Mouse (Mus musculus) liver, postnatal 0 days (tissue): ENCODE results near the gene Unc119. TPM values are rescaled to one million over a fixed set of nuclear protein-coding genes. Genes with fewer than 3 reads are reported as not detected.

Source experiments
- ATAC-seq: fragments of 200-750 bp; cut with Nextera tagmentation; 2 replicates; pipeline ENCODE4 v1.8.0; 2017; ENCODE audit warnings: mild to moderate bottlenecking, moderate library complexity
- DNase-seq: peaks from one replicate; pipeline ENCODE4 v3.0.0-alpha.2; 2016
- H3K27ac ChIP-seq: fragments of 300-500 bp; sonication (generic); 2 replicates; pipeline ENCODE4 v1.5.1; 2014; ENCODE audit warnings: antibody characterized with exemption, moderate library complexity, mild to moderate bottlenecking, low read depth
- H3K27me3 ChIP-seq: fragments of 300-500 bp; sonication (generic); 2 replicates; pipeline ENCODE4 v1.6.1; 2014; ENCODE audit warnings: low read length, control low read depth, mixed read lengths; ENCODE audit not compliant: insufficient read depth
- H3K36me3 ChIP-seq: fragments of 300-500 bp; sonication (generic); replicated peaks from 2 replicates; pipeline ENCODE4 v1.6.1; 2014; ENCODE audit warnings: mild to moderate bottlenecking, control low read depth, low read length, moderate library complexity, mixed read lengths; ENCODE audit not compliant: insufficient read depth
- H3K4me1 ChIP-seq: fragments of 300-500 bp; sonication (generic); 2 replicates; pipeline ENCODE4 v1.6.1; 2014; ENCODE audit warnings: antibody characterized with exemption, mild to moderate bottlenecking, control low read depth; ENCODE audit not compliant: insufficient read depth
- H3K4me2 ChIP-seq: fragments of 300-500 bp; sonication (generic); 2 replicates; pipeline ENCODE4 v1.6.1; 2014; ENCODE audit warnings: low read depth, mild to moderate bottlenecking, low read length, moderate library complexity, mixed read lengths
- H3K4me3 ChIP-seq: fragments of 300-500 bp; sonication (generic); 2 replicates; pipeline ENCODE4 v1.5.1; 2014; ENCODE audit warnings: low read depth, low read length
- H3K9ac ChIP-seq: fragments of 300-500 bp; sonication (generic); replicated peaks from 2 replicates; pipeline ENCODE4 v1.6.1; 2014; ENCODE audit warnings: mild to moderate bottlenecking, moderate library complexity
- H3K9me3 ChIP-seq: fragments of 300-500 bp; sonication (generic); 2 replicates; pipeline ENCODE4 v1.6.1; 2016; ENCODE audit warnings: mild to moderate bottlenecking, control low read depth, low read length, mixed read lengths
- CTCF ChIP-seq: sonication (generic); IDR thresholded peaks from 2 replicates; pipeline ENCODE4 v1.5.1; 2016; ENCODE audit warnings: antibody characterized with exemption, low read depth
- EP300 ChIP-seq: IDR thresholded peaks from 2 replicates; pipeline ENCODE4 v1.6.1; 2016; ENCODE audit warnings: antibody characterized with exemption, low read depth, mild to moderate bottlenecking
- WGBS: fragments of 180-500 bp; shearing (Covaris S2); extraction: QIAGEN DNeasy Blood & Tissue Kit; methylation state at CpG from one replicate; pipeline ENCODE4 v1.1.7; 2014; ENCODE audit not compliant: insufficient replicate concordance; 5-methylcytosine and 5-hydroxymethylcytosine counted together
- polyA plus RNA-seq: library from polyadenylated mRNA; unstranded; fragments of >200 nt; fragmentation: Nextera tagmentation; extraction: Ambion mirVana; gene quantifications from 2 replicates; pipeline ENCODE4 v1.2.1, GENCODE M21; 2015

The Unc119 gene
- polyA plus RNA-seq, 1 experiment from 2014 or later: 63.7 TPM

DNA sequence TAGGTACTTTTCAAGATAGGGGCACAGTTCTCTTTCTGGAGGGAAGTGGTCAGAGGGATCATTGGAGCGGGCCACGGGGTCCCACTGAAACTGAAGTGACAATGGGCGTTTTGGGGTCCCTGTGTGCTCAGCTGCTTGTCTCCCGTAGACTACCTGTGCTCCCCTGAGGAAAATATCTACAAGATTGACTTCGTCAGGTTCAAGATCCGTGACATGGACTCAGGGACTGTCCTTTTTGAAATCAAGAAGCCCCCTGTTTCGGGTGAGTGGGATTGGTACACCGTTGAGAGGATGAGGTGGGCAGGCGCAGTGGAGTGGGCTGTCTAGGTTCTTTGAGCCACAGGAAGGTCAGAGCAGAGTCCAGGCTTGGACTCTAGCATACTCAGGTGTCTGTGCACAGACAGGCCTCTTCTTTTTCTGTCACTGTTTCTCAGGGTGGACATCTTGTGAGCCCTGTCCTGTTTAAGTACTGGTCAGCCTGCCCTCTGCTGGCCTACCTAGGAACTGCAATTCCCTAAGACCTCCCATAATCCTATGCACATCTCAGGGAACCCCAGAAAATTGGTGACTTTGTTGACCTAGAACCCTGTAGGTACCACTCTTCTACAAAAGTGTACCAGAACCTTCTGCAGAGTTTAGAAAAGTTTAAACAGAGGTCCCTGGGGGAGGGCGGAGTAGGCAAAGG is 3.9 kb downstream of the Unc119 start:
- DNase-seq (peak; percentile 82), ATAC-seq (no peak)
- no peak overlapping the region for H3K9ac ChIP-seq
- TF ChIP-seq EP300 (no peak), CTCF (peak; percentile 95)
- no peaks in the 10 kb centered on the region for H3K27me3 ChIP-seq
- 84% methylated on average over 10 of the region's 10 CpGs for WGBS
- H3K4me3 ChIP-seq: no peak overlapping the region
- no peaks in the 10 kb centered on the region for H3K9me3 ChIP-seq
- peak overlapping the region; percentile 78 for H3K27ac ChIP-seq
- H3K4me1 ChIP-seq: peaks cover 65% of the 10 kb centered on the region
- H3K36me3 ChIP-seq: peaks cover 13% of the 10 kb centered on the region
- peak overlapping the region; percentile 19; the same call in 1 of the 2 replicates for H3K4me2 ChIP-seq

DNA sequence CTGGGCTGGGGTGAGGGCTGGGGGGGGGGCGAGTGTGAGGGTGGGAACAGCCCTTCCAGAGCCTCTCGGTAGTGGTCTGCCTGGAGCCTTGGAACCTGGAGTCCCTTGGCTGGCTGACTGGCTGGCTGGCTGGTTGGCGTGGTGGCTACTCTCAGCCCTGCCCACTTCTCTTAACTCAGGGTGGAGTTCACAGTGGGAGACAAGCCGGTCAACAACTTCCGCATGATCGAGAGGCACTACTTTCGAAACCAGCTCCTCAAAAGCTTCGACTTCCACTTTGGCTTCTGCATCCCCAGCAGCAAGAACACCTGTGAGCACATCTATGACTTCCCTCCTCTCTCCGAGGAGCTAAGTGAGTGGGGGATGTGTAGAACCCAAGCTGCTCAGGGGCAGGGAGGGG is 4.6 kb downstream of the Unc119 start:
- TF ChIP-seq EP300: no peak
- TF ChIP-seq CTCF: no peak
- H3K9ac ChIP-seq: peak overlapping the region; percentile 47; the same call in 1 of the 2 replicates
- H3K27me3 ChIP-seq: no peaks in the 10 kb centered on the region
- DNase-seq: peak; percentile 48
- ATAC-seq: no peak
- peaks cover 65% of the 10 kb centered on the region for H3K4me1 ChIP-seq
- 66% methylated on average over 9 of the region's 9 CpGs for WGBS
- H3K4me2 ChIP-seq: peak overlapping the region; percentile 19; the same call in 1 of the 2 replicates
- H3K9me3 ChIP-seq: no peaks in the 10 kb centered on the region
- H3K36me3 ChIP-seq: peaks cover 13% of the 10 kb centered on the region
- peak overlapping the region; percentile 82 for H3K27ac ChIP-seq
- H3K4me3 ChIP-seq: no peak overlapping the region

DNA sequence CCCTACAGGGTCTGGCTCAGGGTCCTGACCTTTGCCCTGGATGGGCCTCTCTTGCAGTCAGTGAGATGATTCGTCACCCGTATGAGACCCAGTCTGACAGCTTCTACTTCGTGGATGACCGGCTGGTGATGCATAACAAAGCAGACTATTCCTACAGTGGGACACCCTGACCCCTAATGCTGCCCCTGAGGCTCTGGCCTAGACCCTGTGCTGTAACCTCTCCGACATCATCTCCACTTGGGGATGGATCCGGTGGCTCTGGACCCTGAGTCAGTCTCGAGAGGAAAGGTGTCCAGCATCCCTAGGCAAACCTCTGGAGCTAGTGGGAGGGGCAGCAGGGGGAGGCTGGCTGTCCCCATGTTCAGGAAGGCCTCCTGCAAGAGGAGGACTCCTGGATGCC is 5.2 kb downstream of the Unc119 start:
- DNase-seq (no peak), ATAC-seq (no peak)
- H3K36me3 ChIP-seq: peaks cover 13% of the 10 kb centered on the region
- peaks cover 68% of the 10 kb centered on the region for H3K4me1 ChIP-seq
- H3K27me3 ChIP-seq: no peaks in the 10 kb centered on the region
- peak overlapping the region; percentile 82 for H3K27ac ChIP-seq
- TF ChIP-seq CTCF (no peak), EP300 (no peak)
- H3K9me3 ChIP-seq: no peaks in the 10 kb centered on the region
- peak overlapping the region; percentile 47; the same call in 1 of the 2 replicates for H3K9ac ChIP-seq
- H3K4me3 ChIP-seq: 0 out of 2 replicates have a peak overlapping the region, but pooled peaks have one; percentile 9
- H3K4me2 ChIP-seq: peak overlapping the region; percentile 15
- WGBS: 69% methylated on average over 7 of the region's 7 CpGs

DNA sequence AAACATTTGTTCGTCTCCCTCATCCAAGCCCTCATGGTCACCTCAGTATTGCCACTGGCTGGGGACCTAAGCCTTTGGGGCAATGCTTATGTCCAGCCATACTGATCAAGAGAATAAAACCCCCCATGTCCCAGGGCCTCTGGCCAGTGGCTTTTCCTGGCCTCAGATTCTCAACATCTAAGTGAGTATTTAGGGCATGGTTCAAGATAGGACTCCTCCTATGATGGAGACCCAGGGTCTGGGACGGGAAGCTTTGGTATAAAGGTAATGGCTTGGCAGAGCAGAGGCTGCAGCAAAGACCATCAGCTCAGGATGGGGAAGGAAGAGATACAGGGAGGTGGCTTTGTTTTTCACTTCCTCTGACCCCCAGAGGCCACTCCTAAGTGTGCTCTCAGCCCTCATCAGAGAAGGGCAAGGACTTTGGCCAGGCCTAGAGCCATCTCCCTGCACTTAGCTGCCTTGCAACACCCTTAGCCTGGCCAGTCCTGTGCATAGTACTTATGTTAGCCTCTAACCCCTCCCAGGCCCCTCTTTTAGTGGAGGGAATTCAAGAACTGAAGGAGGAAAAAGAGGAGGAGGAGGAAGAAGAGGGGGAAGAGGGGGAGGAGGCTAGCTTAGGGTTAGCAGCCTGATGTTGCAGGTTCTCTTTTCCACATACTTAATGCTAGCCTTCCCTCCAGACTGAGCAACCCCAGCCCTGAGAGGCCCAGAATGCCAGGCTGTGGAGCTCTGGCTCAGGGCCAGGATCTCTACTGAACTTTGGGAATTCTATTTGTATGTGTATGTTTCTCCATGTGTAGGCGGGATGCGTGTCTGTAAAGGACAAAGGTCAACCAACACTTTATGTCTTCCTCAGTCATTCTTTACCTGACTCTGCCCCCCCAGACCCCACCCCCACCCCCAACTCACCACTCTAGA is 6.4 kb downstream of the Unc119 start:
- Histone ChIP-seq H3K4me3 (no peak overlapping the region), H3K36me3 (peaks cover 13% of the 10 kb centered on the region), H3K9me3 (no peaks in the 10 kb centered on the region), H3K4me2 (peak overlapping the region; percentile 26; the same call in 1 of the 2 replicates), H3K9ac (0 out of 2 replicates have a peak overlapping the region, but pooled peaks have one; percentile 4), H3K27me3 (no peaks in the 10 kb centered on the region), H3K27ac (peak overlapping the region; percentile 82), H3K4me1 (peaks cover 56% of the 10 kb centered on the region)
- DNase-seq (peak; percentile 63), ATAC-seq (peak; percentile 56)
- TF ChIP-seq CTCF (no peak), EP300 (peak; percentile 22; the same call in 1 of the 2 replicates)
- WGBS: 58% methylated on average over 4 of the region's 4 CpGs

DNA sequence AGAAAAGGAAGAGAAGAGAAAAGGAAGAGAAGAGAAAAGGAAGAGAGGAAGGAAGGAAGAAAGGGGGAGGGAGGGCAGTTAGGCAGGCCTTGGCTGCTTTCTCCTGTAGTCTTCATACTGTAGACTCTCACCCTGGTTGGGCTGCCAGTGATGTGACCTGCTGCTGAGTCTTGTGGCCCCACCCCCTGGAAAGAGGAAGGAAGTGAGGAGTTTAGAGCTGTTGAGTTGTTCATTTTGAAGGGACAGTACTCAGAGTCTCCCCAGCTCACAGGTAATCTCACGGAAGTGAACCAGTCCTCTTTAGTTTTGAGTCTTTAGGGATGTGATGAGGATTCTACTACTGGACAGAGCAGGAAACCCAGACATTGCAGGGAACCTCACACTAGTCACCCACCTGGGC is 9.8 kb downstream of the Unc119 start:
- H3K9ac ChIP-seq: no peak overlapping the region
- H3K27me3 ChIP-seq: no peaks in the 10 kb centered on the region
- WGBS: 38% methylated on average over 1 of the region's 1 CpGs
- no peaks in the 10 kb centered on the region for H3K9me3 ChIP-seq
- TF ChIP-seq EP300 (no peak), CTCF (no peak)
- ATAC-seq (no peak), DNase-seq (no peak)
- H3K4me3 ChIP-seq: no peak overlapping the region
- H3K36me3 ChIP-seq: peaks cover 13% of the 10 kb centered on the region
- no peak overlapping the region for H3K27ac ChIP-seq
- H3K4me1 ChIP-seq: peaks cover 24% of the 10 kb centered on the region
- no peak overlapping the region for H3K4me2 ChIP-seq

DNA sequence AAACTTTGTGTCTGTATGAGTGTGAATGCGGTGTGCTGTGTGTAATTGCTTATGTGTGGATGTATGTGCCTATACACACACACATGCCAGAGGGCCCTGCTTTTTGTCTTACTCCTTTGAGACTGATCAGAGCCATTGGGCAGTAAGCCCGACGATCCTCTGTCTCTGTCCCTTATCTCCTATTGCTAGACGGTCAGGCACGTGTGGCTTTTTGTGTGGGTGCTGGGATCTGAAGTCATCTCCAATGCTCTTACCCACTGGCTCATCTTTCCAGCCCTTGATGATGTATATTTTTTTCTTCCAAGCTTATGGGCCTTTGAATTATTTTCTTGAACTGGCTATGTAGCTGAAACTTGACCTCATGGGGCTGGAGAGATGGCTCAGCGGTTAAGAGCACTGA is 11.6 kb downstream of the Unc119 start:
- Histone ChIP-seq H3K4me3 (no peak overlapping the region), H3K4me1 (peaks cover 10% of the 10 kb centered on the region), H3K9ac (no peak overlapping the region), H3K36me3 (no peaks in the 10 kb centered on the region), H3K9me3 (no peaks in the 10 kb centered on the region), H3K4me2 (no peak overlapping the region), H3K27me3 (no peaks in the 10 kb centered on the region), H3K27ac (no peak overlapping the region)
- DNase-seq (no peak), ATAC-seq (no peak)
- 67% methylated on average over 6 of the region's 6 CpGs for WGBS
- no peak for TF ChIP-seq EP300
